In the genomic region with DNA sequence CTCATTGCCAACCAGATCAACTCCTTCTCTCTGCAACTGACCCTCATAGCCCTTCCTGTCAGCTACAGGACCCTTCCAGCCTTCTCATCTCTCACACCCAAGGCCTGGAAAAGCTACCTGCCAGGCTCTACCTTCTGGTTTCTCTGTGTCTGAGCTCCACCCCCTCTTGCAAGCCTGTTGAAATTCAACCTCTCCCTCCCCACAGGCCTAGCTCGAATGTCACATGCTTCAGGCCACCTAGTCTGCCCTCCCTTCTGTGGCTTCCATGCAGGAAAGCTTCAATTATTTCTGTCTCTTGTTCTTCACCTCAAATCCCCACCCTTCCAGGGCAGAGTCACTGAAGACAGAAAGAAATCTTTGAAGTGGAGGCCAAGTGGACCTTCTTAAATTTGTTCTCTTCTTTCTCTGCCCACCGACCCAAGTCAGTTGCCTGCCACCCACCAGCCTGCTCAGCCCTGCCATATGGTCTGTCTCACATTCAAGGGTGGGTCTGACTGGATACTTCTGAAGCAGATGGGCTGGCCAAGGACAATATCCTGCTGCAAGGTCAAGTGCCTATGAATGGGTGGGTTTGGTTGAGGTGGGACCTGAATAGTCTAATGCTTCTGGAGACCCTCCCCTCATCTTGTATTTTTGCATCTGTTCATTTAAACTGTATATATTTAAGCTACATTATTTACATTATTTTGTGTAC, we compare ENCODE assay signal across 16 mouse cellular contexts. TPM values are rescaled to one million over a fixed set of nuclear protein-coding genes. Genes with fewer than 3 reads are reported as not detected.
"Had no signal": no experiment of that assay in that cellular context is flagged by ENCODE, and none has a peak within 500 bp of the region (broad histone marks: within the 10 kb centered on the region; RNA-seq: fewer than 3 reads in every experiment).

No protein-coding gene starts in this region.

- H3K9ac ChIP-seq: liver, embryonic 13.5 days; lung, embryonic 14.5 days had no signal

- H3K9me3 ChIP-seq: liver, embryonic 13.5 days had no signal

- H3K4me2 ChIP-seq: liver, embryonic 13.5 days; lung, embryonic 14.5 days; midbrain, embryonic 11.5 days had no signal

- H3K36me3 ChIP-seq: liver, embryonic 13.5 days had no signal

- H3K4me3 ChIP-seq: left cerebral cortex, adult 2 months; liver, embryonic 13.5 days had no signal

- H3K27ac ChIP-seq: left cerebral cortex, adult 2 months; liver, embryonic 13.5 days had no signal

- DNase-seq: kidney, adult 11 months; kidney, postnatal 25 days; layer of hippocampus, postnatal 36 days; liver, embryonic 13.5 days; lung, embryonic 14.5 days; lung, postnatal 4 days; midbrain, embryonic 14.5 days; thymus, adult 18-20 months; thymus, postnatal 36 days had no signal

RNA-seq across cellular contexts. Expression of gene Cyp4f39, which starts 1.5 kb away (rescaled TPM):
- polyA plus RNA-seq: limb, embryonic 11.5 days had no signal

RNA-seq across cellular contexts. Expression of gene Pglyrp2, which starts 27.0 kb away (rescaled TPM):
- polyA plus RNA-seq: kidney, embryonic 14.5 days; limb, embryonic 11.5 days; midbrain, embryonic 11.5 days; midbrain, embryonic 14.5 days; midbrain, postnatal 0 days; neural tube, embryonic 11.5 days; neural tube, embryonic 14.5 days had no signal
